Mouse (Mus musculus) fat pad, adult 2 months (tissue): Measurements from ENCODE around the gene Gins1.

Experiments used
- DNase-seq: peaks from one replicate; pipeline ENCODE4 v3.0.0-alpha.2; 2011; ENCODE audit warnings: low read depth, low spot score; ENCODE audit errors: extremely low read depth

The Gins1 gene

DNA sequence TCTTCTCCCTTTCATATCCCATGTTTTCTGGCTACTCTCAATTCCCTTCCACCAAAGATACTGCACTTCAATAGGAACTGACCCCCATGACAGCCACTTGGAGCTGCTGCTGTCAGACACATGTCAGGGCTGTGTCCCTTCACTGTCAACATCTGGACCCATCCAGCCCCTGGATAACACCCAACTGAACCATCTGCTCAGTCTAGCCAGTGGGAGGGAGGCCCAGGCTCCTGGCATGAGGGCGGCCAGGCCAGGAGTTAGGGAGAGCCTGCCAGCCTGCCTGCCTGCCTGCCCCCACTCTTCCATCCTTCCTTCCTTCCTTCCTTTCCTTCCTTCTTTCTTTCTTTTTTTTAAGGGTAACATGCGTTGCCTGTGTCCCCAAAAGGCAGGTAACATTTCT is 46.0 kb downstream of the Gins1 start:
- DNase-seq: no peak

- no peak for DNase-seq
Measured at GRCm38 (mm10) chr2:150955859-150956258, 50.7 kb downstream of the Gins1 start.

GRCm38 (mm10) chr2:150959521-150959920 is 54.3 kb downstream of the Gins1 start:
- DNase-seq: no peak

DNA sequence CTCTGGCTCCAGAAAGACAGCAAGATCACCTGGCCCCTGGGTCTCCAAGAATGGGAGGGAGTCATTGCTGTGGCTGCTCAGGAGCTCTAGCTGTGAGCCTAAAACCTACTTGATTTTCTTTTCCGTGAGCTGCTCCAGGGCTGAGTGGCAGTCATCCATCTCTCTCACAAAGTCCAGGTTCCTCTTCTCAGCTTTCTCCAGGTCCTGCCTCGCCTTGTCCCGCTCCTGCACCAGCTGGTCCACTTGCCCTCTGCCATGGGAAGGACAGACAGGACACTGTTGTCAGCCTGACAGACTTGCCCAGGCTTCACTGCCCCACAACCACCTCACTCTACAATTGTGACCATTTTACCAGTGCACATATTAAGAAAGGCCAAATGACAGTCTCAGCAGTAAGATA is 58.0 kb downstream of the Gins1 start:
- no peak for DNase-seq

GRCm38 (mm10) chr2:150964641-150965040 is 59.4 kb downstream of the Gins1 start:
- DNase-seq: no peak

- no peak for DNase-seq
Measured at GRCm38 (mm10) chr2:150965951-150966350, 60.8 kb downstream of the Gins1 start.

DNA sequence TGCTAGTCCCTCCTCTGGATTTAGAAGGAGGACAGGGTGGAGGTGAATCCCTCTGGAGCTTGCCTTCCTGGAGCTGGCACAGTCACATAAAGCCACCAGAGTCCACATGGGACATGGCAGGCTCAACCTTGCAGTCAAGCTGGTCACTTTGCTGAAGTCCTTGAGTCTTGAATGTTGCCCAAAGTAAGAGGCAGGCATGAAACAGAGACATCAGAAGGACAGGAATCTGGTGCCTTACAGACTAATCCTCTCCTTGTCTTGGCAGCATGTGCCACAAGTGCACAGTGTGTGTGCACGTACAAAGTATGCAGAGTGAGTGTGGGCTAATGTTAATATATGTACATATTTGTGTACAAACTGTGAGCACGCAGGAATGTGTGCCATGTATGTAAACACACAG is 62.3 kb downstream of the Gins1 start:
- DNase-seq: no peak

DNA sequence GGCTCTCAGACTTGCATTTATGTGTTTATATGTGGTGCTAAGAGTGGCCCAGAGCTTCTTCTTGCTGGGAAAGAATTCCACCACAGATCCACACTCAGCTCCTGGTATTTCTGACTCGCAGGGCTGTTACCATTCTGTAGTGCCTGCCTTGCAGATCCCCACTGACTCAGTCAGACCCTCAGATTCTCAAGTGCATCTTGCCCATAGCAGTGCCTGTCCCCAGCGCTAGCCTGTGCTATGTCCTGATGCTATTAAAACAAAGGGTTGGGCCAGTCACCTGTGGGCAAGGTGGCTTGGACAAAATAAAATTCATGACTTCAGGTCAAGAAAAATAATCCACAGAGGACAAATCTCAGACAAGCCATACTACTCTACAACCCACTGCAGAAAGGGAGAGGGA is 64.0 kb downstream of the Gins1 start:
- DNase-seq: no peak

- DNase-seq: no peak
Measured at GRCm38 (mm10) chr2:150971856-150972255, 66.7 kb downstream of the Gins1 start.

DNA sequence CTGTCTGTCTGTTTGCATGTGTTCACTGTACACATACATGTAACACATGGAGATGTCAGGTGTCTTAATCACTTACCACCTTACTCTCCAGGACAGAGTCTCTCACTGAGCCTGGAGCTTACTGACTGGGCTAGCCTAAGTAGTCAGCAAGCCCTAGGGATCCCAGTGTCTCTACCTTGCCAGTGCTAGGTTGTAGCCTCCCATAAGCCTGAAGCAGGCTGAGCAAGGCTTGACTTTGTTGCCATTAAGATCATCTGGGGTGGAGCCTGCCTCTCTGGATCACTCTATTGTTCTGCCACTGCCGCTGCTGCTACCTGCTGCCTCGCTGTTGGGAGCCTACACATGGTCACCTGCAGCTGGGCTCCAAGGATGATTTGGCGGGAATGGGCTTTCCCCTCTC is 67.5 kb downstream of the Gins1 start:
- no peak for DNase-seq

DNA sequence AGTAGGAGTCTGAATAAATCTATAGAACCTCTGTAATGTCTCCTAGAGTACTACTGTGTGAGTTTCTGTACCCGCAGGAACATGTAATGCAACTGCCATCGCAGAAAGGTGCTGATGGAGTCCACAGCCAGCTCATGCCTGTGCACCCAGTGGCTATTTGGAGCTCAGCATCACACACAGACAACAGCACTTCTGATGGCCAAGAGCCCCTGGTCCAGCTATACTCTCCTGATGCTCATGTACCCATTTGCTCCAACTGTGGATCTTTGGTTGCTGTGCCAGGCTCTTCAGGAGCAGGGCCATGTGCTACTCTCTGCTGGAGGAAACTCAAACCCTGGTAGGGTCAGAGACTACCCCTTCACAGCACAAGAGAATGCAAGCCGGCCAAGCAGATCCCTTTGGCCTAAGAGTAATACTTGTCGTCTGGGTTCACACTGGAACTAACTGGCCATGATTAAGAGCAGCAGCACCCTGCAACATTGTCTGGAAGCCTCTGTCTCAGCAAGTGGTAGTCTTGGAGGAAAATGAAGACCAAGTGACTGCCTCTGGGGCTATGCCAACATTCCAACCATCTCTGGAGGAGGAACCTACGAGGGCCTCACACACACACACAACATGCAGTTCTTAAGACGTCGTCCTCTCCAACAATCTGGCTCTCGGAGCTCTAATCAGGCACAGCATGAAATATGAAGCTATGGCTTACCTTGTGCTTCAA is 68.4 kb downstream of the Gins1 start:
- DNase-seq: no peak

DNA sequence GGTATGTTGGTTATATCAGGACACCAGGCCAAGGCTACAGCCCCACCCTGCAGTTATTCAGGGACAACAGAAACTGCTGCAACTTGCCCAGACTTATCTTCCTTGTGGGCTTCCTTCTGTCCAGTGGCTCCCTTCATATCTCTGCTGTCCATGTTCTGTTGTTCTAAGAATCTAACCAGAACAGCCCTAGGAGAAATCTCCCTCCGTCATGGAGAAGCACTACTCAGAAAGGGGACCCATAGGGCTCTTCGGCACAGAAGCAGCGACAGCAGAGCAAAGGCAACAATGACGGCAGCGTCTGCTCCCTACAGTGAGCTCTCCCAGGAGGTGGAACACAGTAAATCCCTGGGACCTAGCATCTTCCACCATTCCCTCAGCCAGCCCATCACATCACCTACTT is 71.7 kb downstream of the Gins1 start:
- no peak for DNase-seq

DNA sequence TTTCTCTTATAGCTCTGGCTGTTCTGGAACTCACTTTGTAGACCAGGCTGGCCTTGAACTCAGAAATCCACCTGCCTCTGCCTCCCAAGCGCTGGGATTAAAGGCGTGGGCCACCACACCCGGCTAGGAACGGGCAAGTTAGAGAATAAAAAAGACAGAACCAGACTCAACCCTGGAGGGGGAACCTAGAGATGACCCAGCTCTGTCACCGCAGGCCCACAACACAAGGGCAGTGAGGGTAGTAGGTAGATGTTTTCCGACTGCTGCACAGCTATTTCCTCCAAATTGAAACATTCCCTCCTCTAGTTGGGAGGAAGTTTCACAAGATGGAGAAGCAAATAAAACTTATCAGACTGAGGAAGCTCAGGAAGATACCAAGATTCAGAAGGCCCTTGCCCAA is 72.5 kb downstream of the Gins1 start:
- DNase-seq: no peak

GRCm38 (mm10) chr2:150978791-150979190 is 73.6 kb downstream of the Gins1 start:
- no peak for DNase-seq

- DNase-seq: no peak
Measured at GRCm38 (mm10) chr2:150979861-150980620, 74.8 kb downstream of the Gins1 start.
